Mouse (Mus musculus): ENCODE results near the gene Tcap.

GRCm38 (mm10) chr11:98390141-98390540 lies 6.5 kb downstream of the Tcap start:
- TF ChIP-seq CTCF (IDR thresholded peaks at IDR 0.05; ENCODE audit: borderline replicate concordance, control insufficient read depth, extremely low read depth, insufficient read depth, low read length, poor library complexity) (no peak), POLR2A (IDR thresholded peaks at IDR 0.05; ENCODE audit: control insufficient read depth, extremely low read depth, insufficient read depth, low read length, poor library complexity) (no peak)

All from thymus, adult 2 months (tissue).